Mouse (Mus musculus): ENCODE measurements around the gene Nek6.

The Nek6 gene

GRCm38 (mm10) chr2:38579528-38579927 is 68.1 kb downstream of the Nek6 start:
- no peak for DNase-seq (ENCODE audit: low spot score)

- no peak for DNase-seq (ENCODE audit: low spot score)
Observed at GRCm38 (mm10) chr2:38583982-38584381, 72.5 kb downstream of the Nek6 start.

- no peak for DNase-seq (ENCODE audit: low spot score)
Observed at GRCm38 (mm10) chr2:38584514-38585378, 73.3 kb downstream of the Nek6 start.

- no peak for DNase-seq (ENCODE audit: low spot score)
Observed at GRCm38 (mm10) chr2:38585379-38585736, 73.9 kb downstream of the Nek6 start.

GRCm38 (mm10) chr2:38586733-38587132 is 75.3 kb downstream of the Nek6 start:
- no peak for DNase-seq (ENCODE audit: low spot score)

- no peak for DNase-seq (ENCODE audit: low spot score)
Observed at GRCm38 (mm10) chr2:38591751-38592459, 80.5 kb downstream of the Nek6 start.

GRCm38 (mm10) chr2:38594874-38595273 is 83.4 kb downstream of the Nek6 start:
- no peak for DNase-seq (ENCODE audit: low spot score)

- no peak for DNase-seq (ENCODE audit: low spot score)
Observed at GRCm38 (mm10) chr2:38597896-38598295, 86.5 kb downstream of the Nek6 start.

- DNase-seq (ENCODE audit: low spot score): no peak
Observed at GRCm38 (mm10) chr2:38598395-38598794, 87.0 kb downstream of the Nek6 start.

- no peak for DNase-seq (ENCODE audit: low spot score)
Observed at GRCm38 (mm10) chr2:38600842-38601241, 89.4 kb downstream of the Nek6 start.

GRCm38 (mm10) chr2:38607716-38608115 is 96.3 kb downstream of the Nek6 start:
- DNase-seq (ENCODE audit: low spot score): no peak

GRCm38 (mm10) chr2:38608831-38609309 is 97.4 kb downstream of the Nek6 start:
- no peak for DNase-seq (ENCODE audit: low spot score)

- DNase-seq (ENCODE audit: low spot score): no peak
Observed at GRCm38 (mm10) chr2:38609310-38609709, 97.9 kb downstream of the Nek6 start.

- DNase-seq (ENCODE audit: low spot score): no peak
Observed at GRCm38 (mm10) chr2:38610161-38610560, 98.7 kb downstream of the Nek6 start.

- no peak for DNase-seq (ENCODE audit: low spot score)
Observed at GRCm38 (mm10) chr2:38612596-38612995, 101.2 kb downstream of the Nek6 start.

GRCm38 (mm10) chr2:38613576-38613975 is 102.1 kb downstream of the Nek6 start:
- no peak for DNase-seq (ENCODE audit: low spot score)

GRCm38 (mm10) chr2:38614437-38614836 is 103.0 kb downstream of the Nek6 start:
- no peak for DNase-seq (ENCODE audit: low spot score)

- DNase-seq (ENCODE audit: low spot score): no peak
Observed at GRCm38 (mm10) chr2:38616072-38616471, 104.6 kb downstream of the Nek6 start.

GRCm38 (mm10) chr2:38616956-38617872 is 105.8 kb downstream of the Nek6 start:
- DNase-seq (ENCODE audit: low spot score): no peak

- no peak for DNase-seq (ENCODE audit: low spot score)
Observed at GRCm38 (mm10) chr2:38619777-38620176, 108.3 kb downstream of the Nek6 start.

- DNase-seq (ENCODE audit: low spot score): no peak
Observed at GRCm38 (mm10) chr2:38621076-38621475, 109.6 kb downstream of the Nek6 start.

- DNase-seq (ENCODE audit: low spot score): peak; percentile 15
Observed at GRCm38 (mm10) chr2:38621610-38622021, 110.2 kb downstream of the Nek6 start.

Data from ovary, adult 18-20 months (tissue).